Mouse (Mus musculus) embryonic facial prominence, embryonic 15.5 days (tissue): ENCODE results near the gene Fbxl18. TPM values are rescaled to one million over a fixed set of nuclear protein-coding genes. Genes with fewer than 3 reads are reported as not detected.
A peak's percentile ranks its signal among the peaks of the same experiment; 100 is the strongest.

Experiments used
- ATAC-seq: fragments of 200-750 bp; cut with Nextera tagmentation; 2 replicates; pipeline ENCODE4 v1.8.0; 2017; ENCODE audit warnings: low read depth, moderate TSS enrichment; ENCODE audit not compliant: insufficient number of reproducible peaks, low FRiP score, low TSS enrichment
- H3K27ac ChIP-seq: fragments of 300-500 bp; sonication (generic); replicated peaks from 2 replicates; pipeline ENCODE4 v1.5.1; 2015; ENCODE audit warnings: mild to moderate bottlenecking, inconsistent platforms
- H3K27me3 ChIP-seq: fragments of 300-500 bp; sonication (generic); 2 replicates; pipeline ENCODE4 v1.6.1; 2015; ENCODE audit warnings: inconsistent platforms
- H3K36me3 ChIP-seq: fragments of 300-500 bp; sonication (generic); 2 replicates; pipeline ENCODE4 v1.6.1; 2015; ENCODE audit warnings: mild to moderate bottlenecking, inconsistent platforms
- H3K4me1 ChIP-seq: fragments of 300-500 bp; sonication (generic); 2 replicates; pipeline ENCODE4 v1.6.1; 2015; ENCODE audit warnings: inconsistent platforms
- H3K4me2 ChIP-seq: fragments of 300-500 bp; sonication (generic); replicated peaks from 2 replicates; pipeline ENCODE4 v1.6.1; 2015; ENCODE audit warnings: mild to moderate bottlenecking, inconsistent platforms
- H3K4me3 ChIP-seq: fragments of 300-500 bp; sonication (generic); replicated peaks from 2 replicates; pipeline ENCODE4 v1.5.1; 2015; ENCODE audit warnings: mild to moderate bottlenecking, inconsistent platforms
- H3K9ac ChIP-seq: fragments of 300-500 bp; sonication (generic); 2 replicates; pipeline ENCODE4 v1.6.1; 2015; ENCODE audit warnings: inconsistent platforms
- H3K9me3 ChIP-seq: fragments of 300-500 bp; sonication (generic); replicated peaks from 2 replicates; pipeline ENCODE4 v1.6.1; 2016; ENCODE audit warnings: inconsistent platforms
- WGBS: fragments of 180-500 bp; shearing (Covaris S2); methylation state at CpG from one replicate; pipeline ENCODE4 v1.1.7; 2015; 5-methylcytosine and 5-hydroxymethylcytosine counted together
- polyA plus RNA-seq: library from polyadenylated mRNA; unstranded; fragments of >200 nt; fragmentation: Nextera tagmentation; extraction: Ambion mirVana; gene quantifications from 2 replicates; pipeline ENCODE4 v1.2.1, GENCODE M21; 2015

The Fbxl18 gene
- polyA plus RNA-seq, 1 experiment from 2014 or later, result 11.7 TPM

- no peaks in the 10 kb centered on the region for H3K27me3 ChIP-seq
- H3K36me3 ChIP-seq, result peaks cover 56% of the 10 kb centered on the region
- H3K4me3 ChIP-seq, result peak overlapping the region; percentile 94
- peaks cover 50% of the 10 kb centered on the region for H3K4me1 ChIP-seq
- H3K4me2 ChIP-seq, result peak overlapping the region; percentile 67
- no peak for ATAC-seq
- no peaks in the 10 kb centered on the region for H3K9me3 ChIP-seq
- H3K9ac ChIP-seq, result peak overlapping the region; percentile 49
- H3K27ac ChIP-seq, result peak overlapping the region; percentile 100
- whole genome bisulfite sequencing, result 57% methylated on average over 19 of the region's 19 CpGs
These were observed 9.2 kb upstream of the Fbxl18 start for GRCm38 (mm10) chr5:142904208-142905037.

GRCm38 (mm10) chr5:142903470-142904207, 8.4 kb upstream of the Fbxl18 start:
- H3K9me3 ChIP-seq, result no peaks in the 10 kb centered on the region
- H3K27ac ChIP-seq, result peak overlapping the region; percentile 100
- no peak for ATAC-seq
- H3K9ac ChIP-seq, result peak overlapping the region; percentile 49; the same call in 1 of the 2 replicates
- peak overlapping the region; percentile 67 for H3K4me2 ChIP-seq
- H3K4me1 ChIP-seq, result peaks cover 42% of the 10 kb centered on the region
- H3K27me3 ChIP-seq, result no peaks in the 10 kb centered on the region
- H3K4me3 ChIP-seq, result peak overlapping the region; percentile 94
- H3K36me3 ChIP-seq, result peaks cover 63% of the 10 kb centered on the region
- WGBS, result 67% methylated on average over 14 of the region's 14 CpGs

- Histone ChIP-seq H3K4me1 (peaks cover 33% of the 10 kb centered on the region), H3K36me3 (peaks cover 65% of the 10 kb centered on the region), H3K27ac (peak overlapping the region; percentile 76), H3K27me3 (no peaks in the 10 kb centered on the region), H3K4me2 (no peak overlapping the region), H3K4me3 (no peak overlapping the region), H3K9ac (no peak overlapping the region), H3K9me3 (no peaks in the 10 kb centered on the region)
- no peak for ATAC-seq
- WGBS, result 52% methylated on average over 5 of the region's 5 CpGs
These were observed 7.5 kb upstream of the Fbxl18 start for GRCm38 (mm10) chr5:142902506-142903314.

GRCm38 (mm10) chr5:142901846-142902505, 6.8 kb upstream of the Fbxl18 start:
- H3K27me3 ChIP-seq, result no peaks in the 10 kb centered on the region
- no peak overlapping the region for H3K4me2 ChIP-seq
- no peak overlapping the region for H3K4me3 ChIP-seq
- peak overlapping the region; percentile 76 for H3K27ac ChIP-seq
- peaks cover 25% of the 10 kb centered on the region for H3K4me1 ChIP-seq
- ATAC-seq, result no peak
- H3K9me3 ChIP-seq, result no peaks in the 10 kb centered on the region
- peaks cover 68% of the 10 kb centered on the region for H3K36me3 ChIP-seq
- 53% methylated on average over 4 of the region's 4 CpGs for WGBS
- H3K9ac ChIP-seq, result no peak overlapping the region

- Histone ChIP-seq H3K9me3 (no peaks in the 10 kb centered on the region), H3K4me1 (peaks cover 24% of the 10 kb centered on the region), H3K27ac (0 out of 2 replicates have a peak overlapping the region, but pooled peaks have one; percentile 76), H3K27me3 (no peaks in the 10 kb centered on the region), H3K4me2 (no peak overlapping the region), H3K36me3 (peaks cover 68% of the 10 kb centered on the region), H3K4me3 (no peak overlapping the region), H3K9ac (no peak overlapping the region)
- ATAC-seq, result no peak
- whole genome bisulfite sequencing, result 83% methylated on average over 7 of the region's 7 CpGs
These were observed 6.2 kb upstream of the Fbxl18 start for GRCm38 (mm10) chr5:142901355-142901802.

- no peak overlapping the region for H3K4me3 ChIP-seq
- WGBS, result 81% methylated on average over 7 of the region's 7 CpGs
- no peak overlapping the region for H3K9ac ChIP-seq
- no peak for ATAC-seq
- H3K9me3 ChIP-seq, result no peaks in the 10 kb centered on the region
- H3K27me3 ChIP-seq, result no peaks in the 10 kb centered on the region
- H3K4me2 ChIP-seq, result no peak overlapping the region
- H3K36me3 ChIP-seq, result peaks cover 68% of the 10 kb centered on the region
- H3K27ac ChIP-seq, result peak overlapping the region; percentile 28; the same call in 1 of the 2 replicates
- peaks cover 27% of the 10 kb centered on the region for H3K4me1 ChIP-seq
These were observed 5.4 kb upstream of the Fbxl18 start for GRCm38 (mm10) chr5:142900651-142901050.

GRCm38 (mm10) chr5:142899932-142900533, 4.8 kb upstream of the Fbxl18 start:
- no peak for ATAC-seq

GRCm38 (mm10) chr5:142899057-142899601, 3.9 kb upstream of the Fbxl18 start:
- no peak overlapping the region for H3K27ac ChIP-seq
- no peak overlapping the region for H3K4me2 ChIP-seq
- H3K4me1 ChIP-seq, result peaks cover 26% of the 10 kb centered on the region
- H3K27me3 ChIP-seq, result no peaks in the 10 kb centered on the region
- no peak for ATAC-seq
- WGBS, result 80% methylated on average over 9 of the region's 9 CpGs
- H3K9ac ChIP-seq, result no peak overlapping the region
- H3K36me3 ChIP-seq, result peaks cover 55% of the 10 kb centered on the region
- no peaks in the 10 kb centered on the region for H3K9me3 ChIP-seq
- no peak overlapping the region for H3K4me3 ChIP-seq

More at GRCm38 (mm10) chr5:142899932-142900533, 4.8 kb upstream of the Fbxl18 start:
- Histone ChIP-seq H3K36me3 (peaks cover 64% of the 10 kb centered on the region), H3K9ac (no peak overlapping the region), H3K27ac (no peak overlapping the region), H3K9me3 (no peaks in the 10 kb centered on the region), H3K4me1 (peaks cover 30% of the 10 kb centered on the region), H3K4me3 (no peak overlapping the region), H3K4me2 (no peak overlapping the region), H3K27me3 (no peaks in the 10 kb centered on the region)
- WGBS, result 63% methylated on average over 4 of the region's 5 CpGs

GRCm38 (mm10) chr5:142898316-142898715, 3.1 kb upstream of the Fbxl18 start:
- Histone ChIP-seq H3K4me3 (no peak overlapping the region), H3K9me3 (no peaks in the 10 kb centered on the region), H3K4me1 (peaks cover 25% of the 10 kb centered on the region), H3K27ac (no peak overlapping the region), H3K27me3 (no peaks in the 10 kb centered on the region), H3K4me2 (no peak overlapping the region), H3K9ac (no peak overlapping the region), H3K36me3 (peaks cover 49% of the 10 kb centered on the region)
- 87% methylated on average over 4 of the region's 4 CpGs for WGBS
- ATAC-seq, result no peak
